Mouse (Mus musculus) urinary bladder, postnatal 4 days (tissue): Measurements from ENCODE around the gene Pkdcc.
A peak's percentile ranks its signal among the peaks of the same experiment; 100 is the strongest.

Experiments used
- DNase-seq, 2 experiments: peaks; one replicate each; pipeline ENCODE4 v3.0.0; 2021 to 2022; ENCODE audit warnings: low spot score in 2 of 2

Gene Pkdcc

GRCm38 (mm10) chr17:83246090-83246489 lies 31.0 kb downstream of the Pkdcc start:
- no peak for DNase-seq

DNA sequence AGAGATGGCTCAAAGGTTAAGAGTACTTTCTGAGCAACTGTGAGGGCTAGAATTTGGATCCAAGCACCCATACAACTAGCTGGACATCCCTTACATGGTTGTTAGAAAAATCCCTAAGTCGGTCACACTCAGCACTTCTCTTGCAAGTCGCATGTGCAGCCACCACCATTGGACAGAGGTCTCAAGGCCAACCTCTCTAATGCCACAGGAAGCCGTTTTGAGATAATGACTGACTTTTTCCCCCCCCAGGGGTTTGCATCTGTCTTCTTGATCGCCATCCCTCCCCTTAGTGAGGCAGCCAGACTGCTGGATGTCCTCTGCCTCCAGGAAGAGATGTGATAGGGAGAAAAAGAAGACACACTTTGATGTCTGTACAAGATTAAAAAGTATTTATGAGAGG lies 32.1 kb downstream of the Pkdcc start:
- DNase-seq: no peak

- no peak for DNase-seq
Observed at GRCm38 (mm10) chr17:83248467-83248866, 33.4 kb downstream of the Pkdcc start.

DNA sequence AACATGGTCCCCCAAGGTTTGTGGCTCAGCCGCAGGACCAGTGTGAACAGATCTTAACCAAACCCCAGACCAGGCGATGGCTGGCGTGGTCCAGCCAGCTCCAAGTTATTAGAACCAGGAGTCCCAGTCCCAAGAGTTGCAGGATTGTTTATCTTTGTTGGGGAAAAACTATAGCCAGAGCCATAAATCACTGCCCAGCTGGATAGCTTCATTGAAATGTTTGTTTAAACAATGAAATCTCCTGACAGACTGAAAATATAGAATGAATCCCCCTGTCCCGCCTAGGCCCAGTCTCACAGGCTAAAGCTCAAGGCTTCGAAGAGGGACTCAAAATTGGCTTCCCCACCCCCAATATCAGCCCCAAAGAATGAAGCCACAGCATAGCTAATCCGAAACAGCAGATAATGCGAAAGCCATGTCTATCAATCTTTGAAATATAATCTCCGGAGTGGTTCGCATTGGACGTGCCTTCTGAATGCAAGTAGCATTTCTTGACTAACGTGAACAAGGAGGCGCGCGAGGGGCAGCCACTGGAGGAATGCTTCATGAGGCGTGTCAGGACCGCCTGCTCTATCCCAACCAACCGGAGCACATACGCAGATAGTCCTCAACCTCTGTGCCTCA lies 35.9 kb downstream of the Pkdcc start:
- DNase-seq: no peak

GRCm38 (mm10) chr17:83253051-83253649 lies 38.1 kb downstream of the Pkdcc start:
- DNase-seq: no peak

DNA sequence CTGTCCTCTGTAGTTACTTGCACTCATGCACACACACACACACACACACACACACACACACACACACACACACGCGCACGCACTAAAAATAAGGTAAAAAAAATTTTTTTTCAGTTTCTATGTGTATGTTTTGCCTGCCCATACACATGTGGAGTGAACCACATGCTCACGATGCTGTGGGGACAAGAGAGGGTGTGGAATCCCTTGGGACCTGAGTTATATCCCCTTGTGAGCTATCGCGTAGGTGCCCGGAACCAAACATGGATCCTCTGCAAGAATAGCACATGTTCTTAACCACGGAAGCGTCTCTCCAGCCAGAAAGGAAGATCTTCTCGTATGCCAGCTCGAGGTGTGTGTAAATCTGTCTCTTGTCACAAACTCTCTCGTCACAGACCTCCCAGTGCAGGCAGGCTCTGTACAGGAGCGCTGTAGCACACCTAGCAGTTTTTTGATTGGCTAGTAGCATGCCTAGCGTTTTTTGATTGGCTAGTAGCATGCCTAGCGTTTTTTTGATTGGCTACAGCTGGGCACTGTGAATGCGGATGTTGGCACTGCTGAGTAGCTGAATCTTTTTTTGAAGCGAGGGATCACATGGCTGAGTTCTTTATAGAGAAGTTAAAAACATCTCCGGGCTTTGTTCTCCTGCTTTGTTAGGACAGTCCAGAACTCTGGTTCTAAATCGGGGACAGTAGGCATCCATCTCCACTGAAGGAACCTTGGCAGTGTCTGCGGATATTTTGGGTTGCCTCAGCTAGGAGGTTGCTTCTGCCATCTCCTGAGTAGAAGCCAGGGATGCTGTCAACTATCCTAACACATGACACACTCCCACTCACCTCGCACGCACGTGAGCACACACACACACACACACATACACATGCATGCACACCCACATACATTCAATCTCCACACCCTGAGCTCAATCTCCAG lies 52.4 kb downstream of the Pkdcc start:
- DNase-seq: peak in 1 of 2 experiments; percentile 57

- DNase-seq: peak; percentile 64 to 83
Observed at GRCm38 (mm10) chr17:83271509-83271908, 56.4 kb downstream of the Pkdcc start.

DNA sequence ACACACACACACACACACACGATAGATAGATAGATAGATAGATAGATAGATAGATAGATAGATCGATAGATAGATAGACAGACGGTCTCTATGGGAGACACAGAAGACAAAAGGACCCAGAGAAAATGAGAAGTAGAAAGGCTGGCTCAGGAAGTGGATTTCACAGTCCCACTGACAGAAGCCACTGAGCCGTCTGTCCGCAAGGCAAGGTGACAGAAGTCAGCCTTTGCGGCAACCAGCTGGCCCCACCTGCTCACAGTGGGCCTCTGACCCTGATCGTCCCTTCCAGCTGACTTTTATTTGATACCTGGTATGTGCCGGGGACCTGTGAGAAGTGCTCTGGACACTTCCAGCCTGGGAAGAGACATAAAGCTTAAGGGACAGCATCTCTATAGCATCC lies 57.5 kb downstream of the Pkdcc start:
- no peak for DNase-seq

DNA sequence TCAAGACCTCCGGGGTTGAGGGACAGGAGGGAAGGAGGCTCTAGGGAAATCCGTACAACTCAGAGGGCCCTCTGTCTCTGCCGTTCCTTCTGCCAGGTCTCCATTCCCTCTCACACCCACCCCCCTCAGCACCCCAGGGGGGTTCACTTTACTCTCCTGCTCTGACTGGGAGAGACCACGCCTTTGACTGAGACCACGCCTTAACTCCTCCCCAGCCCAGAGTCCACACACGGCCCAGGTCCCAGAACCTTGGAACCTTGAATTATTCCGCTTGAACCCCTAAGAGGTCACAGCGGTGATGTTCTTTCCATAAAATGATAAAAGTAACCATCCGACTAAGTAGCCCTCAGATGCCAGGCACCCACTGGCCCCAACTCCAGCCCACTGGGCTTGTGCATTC lies 58.5 kb downstream of the Pkdcc start:
- DNase-seq: no peak

DNA sequence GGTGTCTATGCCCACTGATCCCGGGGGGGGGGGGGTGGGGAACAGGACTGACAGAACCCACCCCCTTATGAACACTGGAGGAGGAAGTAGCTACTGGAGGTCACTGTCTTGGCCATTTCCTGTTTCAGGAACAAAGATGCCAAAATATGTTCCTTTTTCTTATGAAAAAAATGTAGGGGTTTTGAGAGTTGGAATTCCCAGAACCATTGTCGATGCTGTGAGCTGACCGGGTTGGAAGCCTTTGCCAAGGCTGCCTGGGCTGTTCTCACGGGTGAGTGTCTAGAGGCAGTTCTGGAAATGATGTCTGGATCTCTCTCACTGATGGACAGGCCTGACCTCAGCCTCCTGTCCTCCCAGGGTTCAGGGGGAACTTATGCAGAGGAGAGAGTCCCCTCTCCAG lies 59.0 kb downstream of the Pkdcc start:
- DNase-seq: no peak
